Mouse (Mus musculus): ENCODE measurements around the gene Itpkb. TPM values are rescaled to one million over a fixed set of nuclear protein-coding genes. Genes with fewer than 3 reads are reported as not detected.
A peak's percentile ranks its signal among the peaks of the same experiment; 100 is the strongest.

The Itpkb gene
- polyA plus RNA-seq, 1 experiment from 2014 or later: 1.8 TPM

DNA sequence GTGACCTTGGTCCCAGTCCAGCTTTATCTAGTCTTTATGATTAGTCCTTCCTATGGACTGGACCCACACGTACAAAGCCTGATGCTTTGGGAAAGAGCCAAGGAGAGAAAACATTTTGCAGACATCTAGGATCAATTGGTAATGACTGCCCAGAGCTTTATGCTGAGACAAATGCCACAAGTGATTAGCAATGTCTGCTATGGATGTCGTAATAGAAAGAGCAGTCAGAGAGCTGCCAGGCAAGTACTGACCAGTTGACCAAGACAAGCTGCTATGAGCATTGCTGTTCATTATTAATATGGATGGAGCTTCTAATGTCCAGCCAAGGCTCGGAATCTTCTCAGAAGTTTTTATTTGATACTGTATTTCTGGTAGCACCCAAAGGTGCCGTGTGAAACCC lies 109.2 kb downstream of the Itpkb start:
- no peaks in the 10 kb centered on the region for H3K9me3 ChIP-seq (ENCODE audit: control insufficient read depth, low read length)
- no peaks in the 10 kb centered on the region for H3K36me3 ChIP-seq (ENCODE audit: control insufficient read depth, insufficient read depth, low read length)
- ATAC-seq (ENCODE audit: low FRiP score, low TSS enrichment) (no peak), DNase-seq (no peak)
- H3K4me3 ChIP-seq (replicated peaks; ENCODE audit: low read depth, low read length): no peak overlapping the region
- peaks cover 4% of the 10 kb centered on the region; the same call in 1 of the 2 replicates for H3K4me1 ChIP-seq (ENCODE audit: control insufficient read depth, insufficient read depth, low read length)
- H3K4me2 ChIP-seq (ENCODE audit: low read length): no peak overlapping the region
- H3K27ac ChIP-seq (replicated peaks; ENCODE audit: low read depth, low read length): no peak overlapping the region
- no peak overlapping the region for H3K9ac ChIP-seq (replicated peaks; ENCODE audit: low read length)
- 80% methylated on average over 4 of the region's 4 CpGs for WGBS
- H3K27me3 ChIP-seq (ENCODE audit: control insufficient read depth, insufficient read depth, low read length): no peaks in the 10 kb centered on the region

DNA sequence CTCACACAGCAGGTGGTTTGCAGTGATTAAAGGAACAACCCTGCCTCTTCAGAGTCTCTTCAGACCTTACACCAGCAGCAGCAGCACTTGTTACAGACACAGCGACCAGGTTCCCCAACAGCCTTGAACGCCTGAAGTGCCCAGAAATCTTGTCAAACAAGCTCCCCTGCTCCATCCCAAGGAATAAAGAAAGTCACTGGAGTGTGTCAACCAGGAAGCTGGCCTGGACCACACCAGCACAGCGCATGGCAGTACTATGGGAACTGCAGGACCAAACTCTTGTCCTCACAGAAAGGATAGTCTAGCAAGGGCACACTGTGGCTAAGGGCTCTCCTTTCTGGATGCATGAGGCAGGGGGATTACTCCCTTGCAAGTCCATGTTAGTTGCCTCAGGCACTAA lies 114.1 kb downstream of the Itpkb start:
- no peak for DNase-seq
- no peaks in the 10 kb centered on the region for H3K36me3 ChIP-seq (ENCODE audit: control insufficient read depth, insufficient read depth, low read length)
- ATAC-seq (ENCODE audit: low FRiP score, low TSS enrichment): no peak
- H3K9me3 ChIP-seq (ENCODE audit: control insufficient read depth, low read length): no peaks in the 10 kb centered on the region
- H3K27me3 ChIP-seq (ENCODE audit: control insufficient read depth, insufficient read depth, low read length): no peaks in the 10 kb centered on the region
- H3K4me2 ChIP-seq (ENCODE audit: low read length): no peak overlapping the region
- no peaks in the 10 kb centered on the region for H3K4me1 ChIP-seq (ENCODE audit: control insufficient read depth, insufficient read depth, low read length)
- H3K27ac ChIP-seq (replicated peaks; ENCODE audit: low read depth, low read length): no peak overlapping the region
- no peak overlapping the region for H3K4me3 ChIP-seq (replicated peaks; ENCODE audit: low read depth, low read length)
- 53% methylated on average over 3 of the region's 3 CpGs for WGBS
- no peak overlapping the region for H3K9ac ChIP-seq (replicated peaks; ENCODE audit: low read length)

DNA sequence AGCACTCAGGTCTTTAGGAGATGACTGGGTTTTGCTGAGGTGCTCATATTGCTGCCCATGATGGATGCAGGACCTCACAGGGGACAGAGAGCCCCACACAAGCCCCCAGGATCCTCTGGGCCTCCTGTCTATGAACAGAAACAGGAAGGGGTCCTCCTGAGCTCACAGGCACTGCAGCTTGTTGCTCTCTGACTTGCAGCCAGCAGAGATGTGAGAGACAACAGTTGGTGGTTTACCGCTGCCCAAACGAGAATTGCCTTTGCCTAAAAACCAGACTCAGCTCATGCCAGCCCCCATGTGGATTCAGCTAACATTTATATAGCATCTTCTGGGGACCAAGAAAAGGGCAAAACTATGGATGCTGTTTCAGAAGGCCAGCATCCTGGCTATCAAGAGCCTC lies 119.4 kb downstream of the Itpkb start:
- H3K4me1 ChIP-seq (ENCODE audit: control insufficient read depth, insufficient read depth, low read length): no peaks in the 10 kb centered on the region
- 74% methylated on average over 2 of the region's 2 CpGs for WGBS
- no peak for DNase-seq
- 0 out of 2 replicates have a peak overlapping the region, but pooled peaks have one; percentile 6 for H3K9ac ChIP-seq (replicated peaks; ENCODE audit: low read length)
- no peaks in the 10 kb centered on the region for H3K27me3 ChIP-seq (ENCODE audit: control insufficient read depth, insufficient read depth, low read length)
- no peak overlapping the region for H3K27ac ChIP-seq (replicated peaks; ENCODE audit: low read depth, low read length)
- ATAC-seq (ENCODE audit: low FRiP score, low TSS enrichment): no peak
- no peak overlapping the region for H3K4me2 ChIP-seq (ENCODE audit: low read length)
- H3K36me3 ChIP-seq (ENCODE audit: control insufficient read depth, insufficient read depth, low read length): no peaks in the 10 kb centered on the region
- no peaks in the 10 kb centered on the region for H3K9me3 ChIP-seq (ENCODE audit: control insufficient read depth, low read length)
- no peak overlapping the region for H3K4me3 ChIP-seq (replicated peaks; ENCODE audit: low read depth, low read length)

DNA sequence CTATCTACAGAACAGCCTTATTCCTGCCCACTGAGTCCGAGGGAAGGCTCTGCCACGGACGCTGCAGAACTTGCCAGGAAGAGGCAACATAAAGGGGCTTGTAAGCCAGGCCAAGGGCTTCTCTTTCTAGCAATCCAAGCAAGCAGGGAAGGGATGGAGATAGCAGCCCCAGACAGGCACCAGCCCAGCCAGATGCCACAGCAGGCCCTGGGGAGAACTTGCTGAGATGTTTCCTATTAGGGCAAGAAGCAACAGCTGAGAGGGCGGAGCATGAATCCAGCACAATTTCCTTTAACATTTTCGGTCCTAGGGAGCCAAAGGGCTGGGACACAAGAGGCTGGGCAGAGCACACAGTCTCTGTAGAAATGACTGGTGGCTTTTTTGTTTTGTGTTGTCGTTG lies 128.0 kb downstream of the Itpkb start:
- Histone ChIP-seq H3K27ac (replicated peaks; ENCODE audit: low read depth, low read length) (no peak overlapping the region), H3K9ac (replicated peaks; ENCODE audit: low read length) (no peak overlapping the region), H3K4me2 (ENCODE audit: low read length) (no peak overlapping the region), H3K27me3 (ENCODE audit: control insufficient read depth, insufficient read depth, low read length) (no peaks in the 10 kb centered on the region), H3K9me3 (ENCODE audit: control insufficient read depth, low read length) (no peaks in the 10 kb centered on the region), H3K36me3 (ENCODE audit: control insufficient read depth, insufficient read depth, low read length) (no peaks in the 10 kb centered on the region), H3K4me1 (ENCODE audit: control insufficient read depth, insufficient read depth, low read length) (peaks cover 15% of the 10 kb centered on the region; the same call in 1 of the 2 replicates), H3K4me3 (replicated peaks; ENCODE audit: low read depth, low read length) (no peak overlapping the region)
- ATAC-seq (ENCODE audit: low FRiP score, low TSS enrichment) (no peak), DNase-seq (peak; percentile 27)
- 64% methylated on average over 6 of the region's 6 CpGs for WGBS

DNA sequence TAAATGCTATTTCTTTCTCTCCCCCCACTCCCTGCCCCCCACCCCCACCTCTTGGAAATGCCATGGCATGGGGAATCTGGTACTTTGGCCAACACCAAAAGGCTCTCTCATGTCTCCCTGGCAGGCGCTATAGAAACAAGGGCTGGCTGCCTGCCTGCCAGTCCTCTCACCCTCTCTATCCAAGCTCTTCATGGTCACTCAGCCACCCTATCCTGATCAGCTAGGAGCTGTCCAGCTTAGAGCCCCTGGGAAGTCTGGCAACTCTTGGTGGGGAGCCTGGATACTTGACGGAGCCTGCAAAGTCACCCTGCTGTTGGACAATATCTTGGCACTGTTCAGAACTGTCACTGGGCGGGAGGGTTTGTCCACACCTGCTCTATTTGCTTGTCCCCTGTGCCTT lies 128.4 kb downstream of the Itpkb start:
- WGBS: 71% methylated on average over 3 of the region's 3 CpGs
- no peak for DNase-seq

DNA sequence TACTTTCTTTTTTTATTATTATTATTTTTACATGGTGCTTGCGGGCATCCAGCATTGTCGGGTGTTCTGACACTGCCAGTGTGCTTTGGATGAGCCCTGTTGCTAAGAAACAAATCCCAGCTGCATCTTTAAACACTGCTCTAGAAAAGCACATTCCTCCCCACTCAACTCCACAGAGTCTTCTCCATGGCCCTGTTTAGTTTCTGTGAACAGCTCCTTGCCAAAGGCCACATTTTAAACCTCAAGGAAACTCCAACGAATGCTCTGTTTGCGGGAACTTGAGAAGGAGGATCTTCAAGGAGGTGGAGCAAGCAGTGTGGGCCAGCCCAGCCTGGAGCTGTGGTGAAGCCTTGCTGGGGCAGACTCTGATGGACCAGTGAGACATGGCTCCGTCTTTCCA lies 130.4 kb downstream of the Itpkb start:
- DNase-seq (peak; percentile 38), ATAC-seq (ENCODE audit: low FRiP score, low TSS enrichment) (no peak)
- peaks cover 15% of the 10 kb centered on the region; the same call in 1 of the 2 replicates for H3K4me1 ChIP-seq (ENCODE audit: control insufficient read depth, insufficient read depth, low read length)
- no peaks in the 10 kb centered on the region for H3K36me3 ChIP-seq (ENCODE audit: control insufficient read depth, insufficient read depth, low read length)
- no peak overlapping the region for H3K9ac ChIP-seq (replicated peaks; ENCODE audit: low read length)
- H3K4me2 ChIP-seq (ENCODE audit: low read length): no peak overlapping the region
- H3K9me3 ChIP-seq (ENCODE audit: control insufficient read depth, low read length): no peaks in the 10 kb centered on the region
- 35% methylated on average over 5 of the region's 5 CpGs for WGBS
- no peak overlapping the region for H3K27ac ChIP-seq (replicated peaks; ENCODE audit: low read depth, low read length)
- no peaks in the 10 kb centered on the region for H3K27me3 ChIP-seq (ENCODE audit: control insufficient read depth, insufficient read depth, low read length)
- no peak overlapping the region for H3K4me3 ChIP-seq (replicated peaks; ENCODE audit: low read depth, low read length)

More for the DNA sequence above, 128.4 kb downstream of the Itpkb start:
- H3K36me3 ChIP-seq (ENCODE audit: control insufficient read depth, insufficient read depth, low read length): no peaks in the 10 kb centered on the region
- H3K9ac ChIP-seq (replicated peaks; ENCODE audit: low read length): no peak overlapping the region
- no peaks in the 10 kb centered on the region for H3K9me3 ChIP-seq (ENCODE audit: control insufficient read depth, low read length)
- no peak overlapping the region for H3K4me2 ChIP-seq (ENCODE audit: low read length)
- H3K4me3 ChIP-seq (replicated peaks; ENCODE audit: low read depth, low read length): no peak overlapping the region
- peaks cover 15% of the 10 kb centered on the region; the same call in 1 of the 2 replicates for H3K4me1 ChIP-seq (ENCODE audit: control insufficient read depth, insufficient read depth, low read length)
- H3K27me3 ChIP-seq (ENCODE audit: control insufficient read depth, insufficient read depth, low read length): no peaks in the 10 kb centered on the region
- no peak for ATAC-seq (ENCODE audit: low FRiP score, low TSS enrichment)
- H3K27ac ChIP-seq (replicated peaks; ENCODE audit: low read depth, low read length): no peak overlapping the region

DNA sequence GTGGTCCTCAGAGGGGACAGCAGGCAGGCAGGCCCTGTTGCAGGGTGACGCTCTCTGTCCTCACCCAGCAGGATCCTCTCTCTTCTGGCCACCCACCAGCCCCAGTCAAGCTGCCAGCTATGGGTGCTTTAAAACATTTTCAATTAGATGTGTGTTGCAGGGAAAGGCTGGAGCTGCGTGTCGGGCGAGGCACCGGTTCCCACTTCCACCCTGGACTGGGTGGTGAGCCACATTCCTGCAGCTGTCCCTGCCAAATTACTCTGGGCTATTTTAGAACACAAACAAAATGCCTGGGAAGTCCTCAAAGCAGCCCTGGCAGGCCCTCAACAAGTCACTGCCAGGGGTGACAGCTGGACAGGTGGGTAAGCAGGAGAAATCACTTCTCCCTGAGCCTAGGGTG lies 132.1 kb downstream of the Itpkb start:
- Histone ChIP-seq H3K27ac (replicated peaks; ENCODE audit: low read depth, low read length) (no peak overlapping the region), H3K9ac (replicated peaks; ENCODE audit: low read length) (no peak overlapping the region)
- DNase-seq: no peak

DNA sequence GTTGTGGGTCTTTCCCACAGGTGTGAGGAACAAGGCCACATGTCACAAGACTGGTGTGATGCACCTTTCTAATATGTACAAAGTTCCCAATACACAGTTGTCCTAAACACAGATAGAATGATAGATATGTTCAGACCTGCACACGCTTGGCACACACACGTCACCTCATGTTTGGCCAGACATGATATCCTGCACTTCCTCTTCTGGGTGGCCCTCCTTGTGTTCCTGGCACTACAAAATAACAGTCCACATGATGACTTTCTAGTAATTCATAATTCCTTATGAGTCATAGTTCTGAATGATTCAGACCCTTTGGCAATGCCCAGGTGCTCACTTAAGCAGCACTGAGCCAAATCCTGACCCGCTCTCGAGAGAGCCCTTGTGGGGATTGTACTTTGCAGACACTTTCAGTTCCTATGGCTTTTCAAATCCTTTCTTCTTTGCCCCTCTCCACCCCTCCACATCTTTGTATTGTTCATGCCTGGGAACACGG lies 132.7 kb downstream of the Itpkb start:
- no peaks in the 10 kb centered on the region for H3K36me3 ChIP-seq (ENCODE audit: control insufficient read depth, insufficient read depth, low read length)
- 87% methylated on average over 5 of the region's 5 CpGs for WGBS

More for the DNA sequence above, 132.1 kb downstream of the Itpkb start:
- ATAC-seq (ENCODE audit: low FRiP score, low TSS enrichment): no peak
- Histone ChIP-seq H3K36me3 (ENCODE audit: control insufficient read depth, insufficient read depth, low read length) (no peaks in the 10 kb centered on the region), H3K9me3 (ENCODE audit: control insufficient read depth, low read length) (no peaks in the 10 kb centered on the region), H3K27me3 (ENCODE audit: control insufficient read depth, insufficient read depth, low read length) (no peaks in the 10 kb centered on the region), H3K4me1 (ENCODE audit: control insufficient read depth, insufficient read depth, low read length) (peaks cover 15% of the 10 kb centered on the region; the same call in 1 of the 2 replicates), H3K4me2 (ENCODE audit: low read length) (no peak overlapping the region), H3K4me3 (replicated peaks; ENCODE audit: low read depth, low read length) (no peak overlapping the region)
- WGBS: 94% methylated on average over 5 of the region's 5 CpGs

DNA sequence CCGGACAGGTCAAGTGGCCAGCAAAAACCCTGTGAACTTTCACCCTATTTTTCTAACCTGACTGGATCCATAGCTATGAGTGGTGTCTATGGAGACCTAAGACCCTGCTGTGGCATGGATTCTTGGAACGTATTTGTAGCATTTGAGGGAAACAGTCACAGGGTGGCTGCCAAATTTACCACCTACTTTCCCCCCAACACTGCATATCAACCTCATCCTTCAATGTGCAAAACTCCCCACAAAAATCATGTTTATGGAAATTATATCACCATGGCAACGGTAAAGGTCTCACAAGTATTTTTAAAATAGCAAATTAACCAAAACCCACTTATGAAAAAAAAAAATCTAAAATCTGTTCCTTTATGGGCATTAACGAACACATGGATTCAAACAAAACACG lies 134.1 kb downstream of the Itpkb start:
- no peak overlapping the region for H3K4me2 ChIP-seq (ENCODE audit: low read length)
- no peaks in the 10 kb centered on the region for H3K27me3 ChIP-seq (ENCODE audit: control insufficient read depth, insufficient read depth, low read length)
- ATAC-seq (ENCODE audit: low FRiP score, low TSS enrichment) (no peak), DNase-seq (no peak)
- no peak overlapping the region for H3K4me3 ChIP-seq (replicated peaks; ENCODE audit: low read depth, low read length)
- no peak overlapping the region for H3K9ac ChIP-seq (replicated peaks; ENCODE audit: low read length)
- no peaks in the 10 kb centered on the region for H3K36me3 ChIP-seq (ENCODE audit: control insufficient read depth, insufficient read depth, low read length)
- H3K27ac ChIP-seq (replicated peaks; ENCODE audit: low read depth, low read length): no peak overlapping the region
- 75% methylated on average over 5 of the region's 5 CpGs for WGBS
- H3K9me3 ChIP-seq (ENCODE audit: control insufficient read depth, low read length): no peaks in the 10 kb centered on the region
- 0 out of 2 replicates have a peak, but pooled peaks cover 12% of the 10 kb centered on the region for H3K4me1 ChIP-seq (ENCODE audit: control insufficient read depth, insufficient read depth, low read length)

More for the DNA sequence above, 132.7 kb downstream of the Itpkb start:
- Histone ChIP-seq H3K27me3 (ENCODE audit: control insufficient read depth, insufficient read depth, low read length) (no peaks in the 10 kb centered on the region), H3K9ac (replicated peaks; ENCODE audit: low read length) (no peak overlapping the region), H3K4me1 (ENCODE audit: control insufficient read depth, insufficient read depth, low read length) (0 out of 2 replicates have a peak, but pooled peaks cover 12% of the 10 kb centered on the region), H3K4me2 (ENCODE audit: low read length) (no peak overlapping the region), H3K27ac (replicated peaks; ENCODE audit: low read depth, low read length) (no peak overlapping the region), H3K9me3 (ENCODE audit: control insufficient read depth, low read length) (no peaks in the 10 kb centered on the region), H3K4me3 (replicated peaks; ENCODE audit: low read depth, low read length) (no peak overlapping the region)
- no peak for ATAC-seq (ENCODE audit: low FRiP score, low TSS enrichment)
- no peak for DNase-seq
